Mouse (Mus musculus) lung, postnatal 0 days (tissue): ENCODE data around the gene Gmds.

ENCODE experiments used
- CTCF ChIP-seq: IDR thresholded peaks from 2 replicates; pipeline ENCODE4 v1.5.1; 2016; ENCODE audit warnings: antibody characterized with exemption, mild to moderate bottlenecking
- EP300 ChIP-seq: IDR thresholded peaks from 2 replicates; pipeline ENCODE4 v1.6.1; 2016; ENCODE audit warnings: antibody characterized with exemption, mild to moderate bottlenecking, control low read depth

DNA sequence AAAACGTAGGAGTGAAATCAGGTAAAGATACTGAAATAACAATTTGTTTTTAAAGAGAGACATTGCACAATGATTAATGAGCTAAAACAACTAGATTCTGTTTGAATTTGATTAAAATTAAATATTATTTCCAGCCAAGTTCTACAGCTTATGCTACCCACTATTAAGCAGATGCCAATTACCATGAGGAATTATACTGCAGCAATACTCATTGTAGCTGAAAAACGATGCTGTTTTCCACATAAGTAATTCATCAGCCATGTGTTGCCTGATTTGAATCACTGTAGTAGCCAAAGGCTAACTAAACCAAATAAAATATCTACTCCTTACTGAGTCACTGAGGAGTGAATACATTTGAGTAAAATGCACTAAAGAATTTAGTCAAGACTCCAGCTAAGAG is 180.3 kb downstream of the Gmds start:
- TF ChIP-seq EP300 (no peak), CTCF (no peak)
